Mouse (Mus musculus) ES-Bruce4 (cell line): ENCODE results near the gene Rab30.

Experiments
- CTCF ChIP-seq: IDR thresholded peaks from one replicate; pipeline ENCODE4 v1.8.1; 2011; ENCODE audit warnings: low read depth, low read length
- EP300 ChIP-seq: IDR thresholded peaks from 2 replicates; pipeline ENCODE4 v1.6.1; 2011; ENCODE audit warnings: low read depth, low read length; ENCODE audit not compliant: insufficient read depth
- POLR2A ChIP-seq: IDR thresholded peaks from one replicate; pipeline ENCODE4 v1.8.1; 2011; ENCODE audit warnings: low read length; ENCODE audit not compliant: insufficient read depth

GRCm38 (mm10) chr7:92871596-92871995, 130.2 kb downstream of the Rab30 start:
- TF ChIP-seq POLR2A: no peak
- no peak for TF ChIP-seq CTCF
- no peak for TF ChIP-seq EP300
